Mouse (Mus musculus): ENCODE measurements around the gene Lrrc43. TPM values are rescaled to one million over a fixed set of nuclear protein-coding genes. Genes with fewer than 3 reads are reported as not detected.

Lrrc43 gene
- polyA plus RNA-seq, 1 experiment from 2014 or later, result not detected

- DNase-seq (ENCODE audit: low read depth, low spot score) (no peak), ATAC-seq (no peak)
- TF ChIP-seq CTCF (IDR thresholded peaks at IDR 0.05), result no peak
- ChIA-PET POLR2A (no interaction called here), CTCF (no interaction called here)
- no peaks in the 10 kb centered on the region for H3K27me3 ChIP-seq
- in situ Hi-C loops (cut with MboI; ENCODE audit: low pct_unique_long_range_greater_than_20kb), result no loop called here
Measured at GRCm38 (mm10) chr5:123533801-123534200, 44.7 kb downstream of the Lrrc43 start.

- H3K27me3 ChIP-seq, result no peaks in the 10 kb centered on the region
- POLR2A ChIA-PET, result no interaction called here
- in situ Hi-C loops (cut with MboI; ENCODE audit: low pct_unique_long_range_greater_than_20kb), result no loop called here
- CTCF ChIA-PET, result interaction anchor here (0.9 kb wide), 1 partner anchor 25 kb away, joined by 4 read pairs; no protein-coding TSS in a partner anchor
- no peak for TF ChIP-seq CTCF (IDR thresholded peaks at IDR 0.05)
- ATAC-seq, result no peak
- no peak for DNase-seq (ENCODE audit: low read depth, low spot score)
Measured at GRCm38 (mm10) chr5:123555693-123556092, 66.6 kb downstream of the Lrrc43 start.

GRCm38 (mm10) chr5:123556451-123556850, 67.3 kb downstream of the Lrrc43 start:
- POLR2A ChIA-PET, result no interaction called here

More at GRCm38 (mm10) chr5:123556451-123556850, 67.3 kb downstream of the Lrrc43 start:
- no peak for TF ChIP-seq CTCF (IDR thresholded peaks at IDR 0.05)
- ATAC-seq (no peak), DNase-seq (ENCODE audit: low read depth, low spot score) (no peak)
- CTCF ChIA-PET, result interaction anchor here (0.9 kb wide), 1 partner anchor 26 kb away, joined by 4 read pairs; no protein-coding TSS in a partner anchor
- H3K27me3 ChIP-seq, result no peaks in the 10 kb centered on the region
- in situ Hi-C loops (cut with MboI; ENCODE audit: low pct_unique_long_range_greater_than_20kb), result no loop called here

Other genes with a start within 250 kb of the Lrrc43 start
- 0.14 TPM for gene Wdr66, start 237.2 kb upstream of the Lrrc43 start, polyA plus RNA-seq (2021)
- gene Bcl7a, start 145.5 kb upstream of the Lrrc43 start, polyA plus RNA-seq (2021), result 19.3 TPM
- 20.1 TPM for gene Mlxip, start 94.5 kb upstream of the Lrrc43 start, polyA plus RNA-seq (2021)
- not detected for gene Il31, start 184 bp downstream of the Lrrc43 start, polyA plus RNA-seq (2021)
- gene B3gnt4, start 21.2 kb downstream of the Lrrc43 start, polyA plus RNA-seq (2021), result 0.22 TPM
- gene Diablo, start 34.9 kb downstream of the Lrrc43 start, polyA plus RNA-seq (2021), result 58.4 TPM
- gene Gm49027, start 36.2 kb downstream of the Lrrc43 start, polyA plus RNA-seq (2021), result 0.37 TPM
- 30.9 TPM for gene Vps33a, start 83.7 kb downstream of the Lrrc43 start, polyA plus RNA-seq (2021)
- gene Clip1, start 195.3 kb downstream of the Lrrc43 start, polyA plus RNA-seq (2021), result 51.3 TPM
- gene Zcchc8, start 231.8 kb downstream of the Lrrc43 start, polyA plus RNA-seq (2021), result 75.4 TPM

Measured in Patski (cell line).